Mouse (Mus musculus) layer of hippocampus, adult 11-12 months (tissue): ENCODE data around the gene Zfp968.
"Not testable (repeated sequence)": the region's sequence is repeated elsewhere in the genome, so short reads cannot be mapped to it uniquely, and the experiment has no call there.

Source experiments
- DNase-seq: peaks from one replicate; pipeline ENCODE4 v3.0.0; 2022; ENCODE audit warnings: low spot score

Zfp968 gene

DNA sequence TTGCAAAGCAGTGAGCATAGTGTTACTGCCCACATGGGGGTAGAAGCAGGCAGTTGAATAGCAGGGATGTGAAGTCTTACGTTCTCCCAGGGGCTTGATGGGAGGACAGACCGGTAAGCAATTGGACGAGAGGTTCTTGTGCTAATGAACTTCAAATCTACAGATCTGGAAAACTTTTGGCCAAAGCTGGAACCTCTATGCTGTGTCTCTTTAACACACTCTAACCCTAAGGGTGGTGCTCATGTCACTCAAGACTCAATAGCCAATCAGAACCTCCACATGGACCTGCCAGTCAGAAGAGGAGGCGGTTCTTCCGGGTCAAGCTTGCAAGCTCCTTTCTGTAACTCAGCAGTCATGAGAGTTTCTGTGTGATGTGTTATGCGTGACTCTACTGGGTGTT lies at the start of gene Zfp968:
Gene Zfp968 (plus strand): TSS at position 301 of the 400 bp plus-strand sequence.
- not testable (repeated sequence) for DNase-seq

DNA sequence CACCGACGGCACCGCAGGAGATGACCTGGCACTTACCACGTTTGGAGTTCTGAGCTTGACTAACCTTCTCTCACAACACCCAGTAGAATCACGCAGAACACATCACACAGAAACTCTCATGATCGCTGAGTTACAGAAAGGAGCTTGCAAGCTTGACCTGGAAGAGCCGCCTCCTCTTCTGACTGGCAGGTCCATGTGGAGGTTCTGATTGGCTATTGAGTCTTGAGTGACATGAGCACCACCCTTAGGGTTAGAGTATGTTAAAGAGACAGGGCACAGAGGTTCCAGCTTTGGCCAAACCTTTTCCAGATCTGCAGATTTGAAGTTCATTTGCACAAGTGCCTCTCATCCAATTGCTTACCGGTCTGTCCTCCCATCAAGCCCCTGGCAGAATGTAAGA lies 34.1 kb upstream of the Zfp968 start, which contains the start of gene Gm4631:
Gene Gm4631 (minus strand): TSS at position 101 of the 400 bp plus-strand sequence.
- not testable (repeated sequence) for DNase-seq
